Mouse (Mus musculus) olfactory bulb, adult 2 months (tissue): Measurements from ENCODE around the gene Bend4. TPM values are rescaled to one million over a fixed set of nuclear protein-coding genes. Genes with fewer than 3 reads are reported as not detected.

Experiments used
- H3K27ac ChIP-seq: fragments of 200-500 bp; 2 replicates; pipeline ENCODE4 v1.5.1; 2012; ENCODE audit warnings: low read depth, low read length; ENCODE audit not compliant: insufficient read depth
- H3K4me1 ChIP-seq: fragments of 200-500 bp; 2 replicates; pipeline ENCODE4 v1.6.1; 2012; ENCODE audit warnings: low read length; ENCODE audit not compliant: control insufficient read depth, insufficient read depth
- H3K4me3 ChIP-seq: fragments of 200-500 bp; 2 replicates; pipeline ENCODE4 v1.5.1; 2012; ENCODE audit warnings: mild to moderate bottlenecking, low read depth, low read length, moderate library complexity; ENCODE audit not compliant: insufficient read depth
- CTCF ChIP-seq: fragments of 200-500 bp; IDR thresholded peaks from 2 replicates; pipeline ENCODE4 v1.5.1; 2012; ENCODE audit warnings: low read depth, mild to moderate bottlenecking, low read length, moderate library complexity; ENCODE audit not compliant: insufficient read depth
- POLR2A ChIP-seq: fragments of 200-500 bp; IDR thresholded peaks from 2 replicates; pipeline ENCODE4 v1.6.1; 2012; ENCODE audit warnings: mild to moderate bottlenecking, low read depth, low read length, moderate library complexity; ENCODE audit not compliant: insufficient read depth
- WGBS: fragments of 180-500 bp; shearing (Covaris S2); methylation state at CpG from one replicate; pipeline ENCODE4 v1.1.7; 2018; 5-methylcytosine and 5-hydroxymethylcytosine counted together
- polyA plus RNA-seq: library from polyadenylated mRNA; stranded (reverse); fragments of >200 nt; gene quantifications from 2 replicates; pipeline ENCODE4 v1.2.4, GENCODE M21; 2012; ENCODE audit warnings: low replicate concordance; ENCODE audit not compliant: missing spikeins, insufficient read depth, insufficient read length

The Bend4 gene
- polyA plus RNA-seq, result not detected in 2 replicates

GRCm38 (mm10) chr5:67427443-67428360 lies at the start of gene Bend4:
Bend4 (minus strand) TSS chr5:67428310.
- Histone ChIP-seq H3K4me3 (peak within 1 kb of the TSS; percentile 93), H3K4me1 (peaks cover 10% of the 10 kb centered on the region), H3K27ac (no peak within 1 kb of the TSS)
- TF ChIP-seq CTCF (no peak), POLR2A (no peak)
- WGBS, result 2% methylated on average over 86 of the region's 90 CpGs

- no peaks in the 10 kb centered on the region for H3K4me1 ChIP-seq
- no peak overlapping the region for H3K4me3 ChIP-seq
- H3K27ac ChIP-seq, result no peak overlapping the region
- WGBS, result 19% methylated on average over 8 of the region's 8 CpGs
- TF ChIP-seq CTCF (no peak), POLR2A (no peak)
Observed at GRCm38 (mm10) chr5:67473723-67474122, 45.6 kb upstream of the Bend4 start.

- TF ChIP-seq CTCF (no peak), POLR2A (no peak)
- H3K27ac ChIP-seq, result no peak overlapping the region
- 31% methylated on average over 5 of the region's 5 CpGs for WGBS
Observed at GRCm38 (mm10) chr5:67473094-67473493, 45.0 kb upstream of the Bend4 start.

GRCm38 (mm10) chr5:67466866-67467530 lies 38.9 kb upstream of the Bend4 start:
- WGBS, result 28% methylated on average over 15 of the region's 15 CpGs
- Histone ChIP-seq H3K27ac (no peak overlapping the region), H3K4me3 (no peak overlapping the region), H3K4me1 (no peaks in the 10 kb centered on the region)
- TF ChIP-seq POLR2A (no peak), CTCF (no peak)

More at GRCm38 (mm10) chr5:67473094-67473493, 45.0 kb upstream of the Bend4 start:
- Histone ChIP-seq H3K4me1 (no peaks in the 10 kb centered on the region), H3K4me3 (no peak overlapping the region)

DNA sequence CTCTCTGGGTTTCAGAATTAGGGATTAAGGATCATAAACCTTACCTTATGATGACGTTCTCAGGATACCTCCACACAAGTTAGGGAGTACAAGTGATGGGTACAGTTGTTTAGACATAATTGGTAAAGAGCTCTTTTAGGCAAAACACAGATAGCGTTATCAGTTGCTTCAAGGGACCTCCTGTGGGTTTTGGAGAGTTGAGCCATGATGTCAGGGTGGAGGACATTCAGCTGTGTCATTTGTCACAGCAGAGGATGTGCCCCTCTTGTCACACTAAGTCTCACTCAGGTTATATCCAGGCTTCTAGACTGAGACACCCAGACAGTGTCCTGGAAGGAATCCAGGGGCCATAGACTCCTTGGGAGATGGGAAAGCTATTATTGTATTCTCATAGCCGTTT lies 36.8 kb upstream of the Bend4 start:
- no peaks in the 10 kb centered on the region for H3K4me1 ChIP-seq
- TF ChIP-seq POLR2A (no peak), CTCF (no peak)
- H3K4me3 ChIP-seq, result no peak overlapping the region
- H3K27ac ChIP-seq, result no peak overlapping the region
- 92% methylated on average over 3 of the region's 3 CpGs for WGBS

GRCm38 (mm10) chr5:67463636-67464035 lies 35.5 kb upstream of the Bend4 start:
- TF ChIP-seq CTCF (no peak), POLR2A (no peak)
- H3K27ac ChIP-seq, result no peak overlapping the region
- WGBS, result 96% methylated on average over 9 of the region's 9 CpGs
- H3K4me3 ChIP-seq, result no peak overlapping the region
- no peaks in the 10 kb centered on the region for H3K4me1 ChIP-seq

GRCm38 (mm10) chr5:67462331-67462730 lies 34.2 kb upstream of the Bend4 start:
- no peak for TF ChIP-seq POLR2A
- TF ChIP-seq CTCF, result no peak
- WGBS, result 76% methylated on average over 4 of the region's 4 CpGs

DNA sequence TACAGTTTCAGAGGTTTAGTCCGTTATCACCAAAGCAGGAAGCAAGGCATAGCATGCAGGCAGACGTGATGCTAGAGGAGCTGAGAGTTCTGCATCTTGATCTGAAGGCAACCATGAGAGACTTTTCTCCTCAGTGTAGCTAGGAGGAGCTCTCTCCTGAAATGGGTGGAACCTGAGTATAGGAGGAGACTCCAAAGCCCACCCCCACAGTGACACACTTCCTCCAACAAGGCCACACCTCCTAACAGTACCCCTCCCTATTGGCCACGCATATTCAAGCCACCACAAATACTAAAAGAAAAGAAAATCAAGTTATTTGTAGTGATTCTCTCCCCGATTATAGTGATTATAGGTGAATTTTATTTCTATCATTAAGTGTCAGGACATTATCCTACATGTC lies 28.7 kb upstream of the Bend4 start:
- no peaks in the 10 kb centered on the region for H3K4me1 ChIP-seq
- no peak for TF ChIP-seq POLR2A
- TF ChIP-seq CTCF, result no peak
- no peak overlapping the region for H3K4me3 ChIP-seq
- H3K27ac ChIP-seq, result no peak overlapping the region
- WGBS, result 90% methylated on average over 4 of the region's 4 CpGs

More at GRCm38 (mm10) chr5:67462331-67462730, 34.2 kb upstream of the Bend4 start:
- H3K4me3 ChIP-seq, result no peak overlapping the region
- H3K4me1 ChIP-seq, result no peaks in the 10 kb centered on the region
- no peak overlapping the region for H3K27ac ChIP-seq

DNA sequence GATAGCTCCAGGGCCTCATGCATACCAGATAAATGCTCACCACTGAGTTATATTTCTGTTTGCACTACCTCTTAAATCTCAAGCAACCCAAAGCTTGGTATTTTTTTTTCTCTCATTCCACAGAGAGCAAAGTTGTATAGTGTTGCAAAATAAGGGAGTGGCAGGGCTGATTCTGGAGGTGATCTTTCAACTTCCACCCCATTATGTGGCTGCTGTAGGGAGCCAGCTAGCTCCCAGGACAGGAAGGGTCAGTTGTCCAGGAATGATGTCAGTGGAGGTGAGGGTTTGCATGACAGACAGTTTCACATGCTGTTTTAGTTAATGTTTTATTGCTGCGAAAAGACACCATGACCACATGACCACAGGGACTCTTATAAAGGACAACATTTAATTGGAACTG lies 26.2 kb upstream of the Bend4 start:
- H3K27ac ChIP-seq, result no peak overlapping the region
- TF ChIP-seq POLR2A (no peak), CTCF (no peak)
- no peaks in the 10 kb centered on the region for H3K4me1 ChIP-seq
- 85% methylated on average over 1 of the region's 1 CpGs for WGBS
- H3K4me3 ChIP-seq, result no peak overlapping the region
